Mouse (Mus musculus) c-Kit-positive CD71-positive TER-119-positive erythroid progenitor cells, embryonic 14.5 days (primary cell): Measurements from ENCODE around the gene Vps52.

Experiments used
- DNase-seq: peaks from one replicate; pipeline ENCODE4 v3.0.0-alpha.2; 2013; ENCODE audit warnings: low spot score

Vps52 gene

DNA sequence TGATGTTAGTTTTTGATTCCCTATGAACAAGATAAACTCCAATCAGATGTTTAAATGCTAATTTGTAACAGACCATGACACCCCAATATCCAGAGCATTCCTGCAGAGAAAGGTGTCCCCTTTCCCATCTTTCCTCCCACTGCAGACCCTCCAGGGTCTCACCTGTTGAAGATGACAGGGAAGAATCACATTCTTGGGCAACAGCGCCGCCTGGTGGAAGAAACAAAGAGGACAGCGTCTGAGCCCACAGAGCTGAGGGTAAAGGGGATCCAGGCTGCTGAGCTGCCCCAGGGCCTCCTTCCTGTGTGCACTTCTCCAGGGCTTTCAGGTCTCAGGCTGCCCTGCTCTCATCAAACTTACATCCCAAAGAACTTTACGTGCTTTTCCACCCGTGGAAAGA is 47.8 kb downstream of the Vps52 start:
- DNase-seq, result no peak

GRCm38 (mm10) chr17:34006570-34006969 is 51.0 kb downstream of the Vps52 start:
- DNase-seq, result no peak

DNA sequence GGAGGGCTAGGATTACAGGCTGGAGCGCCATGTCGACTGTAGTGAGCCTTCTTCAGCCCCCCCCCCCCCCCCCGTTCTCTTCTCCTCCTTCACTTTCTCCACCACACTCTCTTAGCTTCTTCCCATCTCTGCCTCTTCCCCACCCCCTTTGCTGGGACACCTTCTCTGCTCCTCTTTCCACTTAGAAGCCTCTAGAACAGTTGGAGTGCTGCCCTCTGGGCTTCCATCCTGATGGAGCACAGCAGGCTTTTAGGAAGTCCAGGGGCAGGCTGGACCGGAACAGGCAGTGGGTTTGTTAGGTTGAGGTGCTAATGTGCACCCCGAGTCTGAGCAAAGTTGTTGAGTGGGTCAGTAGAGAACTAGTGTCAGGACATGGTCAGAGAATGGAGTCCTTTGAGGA is 54.5 kb downstream of the Vps52 start:
- no peak for DNase-seq

GRCm38 (mm10) chr17:34013436-34013835 is 57.8 kb downstream of the Vps52 start:
- no peak for DNase-seq
